In genomic region chr5:31301866-31302265, GRCm38 (mm10) we compare ENCODE assay signal across 28 mouse cellular contexts. TPM values are rescaled to one million over a fixed set of nuclear protein-coding genes. Genes with fewer than 3 reads are reported as not detected.
DNase-seq lines count a peak whose midpoint lies in the region; TF ChIP-seq lines count a peak whose summit lies in the region.
"Had no signal": no experiment of that assay in that cellular context is flagged by ENCODE, and none has a peak within 500 bp of the region (broad histone marks: within the 10 kb centered on the region; RNA-seq: fewer than 3 reads in every experiment).

No protein-coding gene starts in this region.

- H3K4me3 ChIP-seq in cerebellum, adult 2 months (replicated peaks; ENCODE audit: insufficient read depth, low read depth, low read length): no peak overlapping the region
- H3K4me3 ChIP-seq: embryonic facial prominence, embryonic 12.5 days; embryonic facial prominence, embryonic 15.5 days; heart, embryonic 12.5 days; heart, embryonic 15.5 days; hindbrain, embryonic 10.5 days had no signal

- H3K36me3 ChIP-seq in splenic B cell, adult 2 months (ENCODE audit: control insufficient read depth, insufficient read depth, low read length, poor library complexity, severe bottlenecking): no peaks in the 10 kb centered on the region
- H3K36me3 ChIP-seq: embryonic facial prominence, embryonic 12.5 days; embryonic facial prominence, embryonic 15.5 days; heart, embryonic 12.5 days; heart, embryonic 15.5 days; hindbrain, embryonic 10.5 days had no signal

- WGBS in cerebellum, adult 2 months: 62% methylated on average over 8 of the region's 8 CpGs

- H3K27me3 ChIP-seq in splenic B cell, adult 2 months (ENCODE audit: control insufficient read depth, insufficient read depth, low read length, poor library complexity, severe bottlenecking): no peaks in the 10 kb centered on the region
- no peaks in the 10 kb centered on the region for H3K27me3 ChIP-seq in cerebellum, adult 2 months (ENCODE audit: control insufficient read depth, insufficient read depth, low read length)
- H3K27me3 ChIP-seq: embryonic facial prominence, embryonic 12.5 days; embryonic facial prominence, embryonic 15.5 days; heart, embryonic 12.5 days; heart, embryonic 15.5 days had no signal

- peak; percentile 35 for DNase-seq in A20 (ENCODE audit: low read depth, low spot score)
- peak; percentile 30 for DNase-seq in ES-CJ7 (ENCODE audit: low read depth, low spot score)
- DNase-seq in R1 (ENCODE audit: low read depth, low spot score): peak; percentile 9
- peak; percentile 31 for DNase-seq in splenic B cell, adult 2 months (ENCODE audit: low read depth, low spot score)
- DNase-seq in layer of hippocampus, postnatal 36 days: no peak
- DNase-seq in cerebellum, adult 2 months: no peak
- DNase-seq in kidney, postnatal 14 days: no peak
- no peak for DNase-seq in thymus, postnatal 25 days
- DNase-seq: adrenal gland, adult 8-10 months; adrenal gland, postnatal 25 days; B cell, adult 2 months; cerebellum, adult 11-12 months; cerebellum, adult 9-10 months; cerebellum, postnatal 14 days; gastrocnemius, postnatal 25 days; heart, postnatal 10 days; heart, postnatal 36 days; kidney, adult 2 months had no signal

- TF ChIP-seq CTCF in cerebellum, adult 2 months (IDR thresholded peaks at IDR 0.05; ENCODE audit: borderline replicate concordance, insufficient read depth, low read depth, low read length): no peak

- no peak overlapping the region for H3K27ac ChIP-seq in cerebellum, adult 2 months (ENCODE audit: insufficient read depth, low read length)
- H3K27ac ChIP-seq: embryonic facial prominence, embryonic 12.5 days; embryonic facial prominence, embryonic 15.5 days; heart, embryonic 15.5 days; hindbrain, embryonic 10.5 days; hindbrain, embryonic 14.5 days; hindbrain, postnatal 0 days had no signal

- H3K4me1 ChIP-seq in cerebellum, adult 2 months (ENCODE audit: control insufficient read depth, insufficient read depth, low read length): no peaks in the 10 kb centered on the region
- H3K4me1 ChIP-seq: embryonic facial prominence, embryonic 12.5 days; embryonic facial prominence, embryonic 15.5 days; heart, embryonic 12.5 days; hindbrain, embryonic 10.5 days had no signal

- TF ChIP-seq POLR2A in cerebellum, adult 2 months (IDR thresholded peaks at IDR 0.05; ENCODE audit: borderline replicate concordance, insufficient read depth, low read length): no peak

RNA-seq across cellular contexts. Expression of gene Gckr, which starts 4.6 kb away (rescaled TPM):
- total RNA-seq in layer of hippocampus, postnatal 36 days (2021): under 1 TPM in 1 of 2 experiments, not detected in 1; 0.10 TPM
- 1.2 and 1.4 TPM in 2 replicates for polyA plus RNA-seq in cerebellum, adult 2 months (2012; rRNA removed)
- total RNA-seq: common myeloid progenitor, adult 5-6 weeks; gastrocnemius, adult 8-10 months; gastrocnemius, postnatal 25 days; heart, postnatal 10 days; heart, postnatal 36 days had no signal
- polyA plus RNA-seq: forebrain, embryonic 14.5 days; hindbrain, embryonic 10.5 days had no signal

RNA-seq across cellular contexts. Expression of gene Fndc4, which starts 6.0 kb away (rescaled TPM):
- total RNA-seq in layer of hippocampus, postnatal 36 days (2021): 100 to 1,000 TPM; 144 to 187 TPM
- 184 and 190 TPM in 2 replicates for polyA plus RNA-seq in cerebellum, adult 2 months (2012; rRNA removed)
- total RNA-seq: common myeloid progenitor, adult 5-6 weeks had no signal

RNA-seq across cellular contexts. Expression of gene Ift172, which starts 10.9 kb away (rescaled TPM):
- 10 to 100 TPM; 69.1 to 93.8 TPM for total RNA-seq in layer of hippocampus, postnatal 36 days (2021)
- 69.3 and 75.3 TPM in 2 replicates for polyA plus RNA-seq in cerebellum, adult 2 months (2012; rRNA removed)

RNA-seq across cellular contexts. Expression of gene Krtcap3, which starts 50.4 kb away (rescaled TPM):
- 1 to 10 TPM; 3.0 to 3.7 TPM for total RNA-seq in layer of hippocampus, postnatal 36 days (2021)
- polyA plus RNA-seq in cerebellum, adult 2 months (2012; rRNA removed): 4.3 and 5.2 TPM in 2 replicates

Comparison
In these comparisons a context has a peak if more than half of its experiments do, and no peak if none do; other contexts are left out.
1. DNase-seq: peak in A20 (single experiment), ES-CJ7 (single experiment), R1 (single experiment) and splenic B cell, adult 2 months (single experiment); none in layer of hippocampus, postnatal 36 days (0 of 2), cerebellum, adult 2 months (0 of 2), kidney, postnatal 14 days (single experiment) and thymus, postnatal 25 days (single experiment).